Mouse (Mus musculus) kidney, postnatal 0 days (tissue): ENCODE measurements around the gene Tor1aip2. TPM values are rescaled to one million over a fixed set of nuclear protein-coding genes. Genes with fewer than 3 reads are reported as not detected.

Source experiments
- ATAC-seq: fragments of 200-750 bp; cut with Nextera tagmentation; replicated peaks from 2 replicates; pipeline ENCODE4 v1.8.0; 2017; ENCODE audit warnings: low read depth, moderate number of reproducible peaks, moderate TSS enrichment, moderate library complexity; ENCODE audit not compliant: low FRiP score
- DNase-seq: peaks from one replicate; pipeline ENCODE4 v3.0.0-alpha.2; 2016; ENCODE audit warnings: low spot score
- H3K27ac ChIP-seq: fragments of 300-500 bp; sonication (generic); 2 replicates; pipeline ENCODE4 v1.5.1; 2014; ENCODE audit warnings: mild to moderate bottlenecking
- H3K27me3 ChIP-seq: fragments of 300-500 bp; sonication (generic); 2 replicates; pipeline ENCODE4 v1.6.1; 2014; ENCODE audit warnings: low read length, mixed read lengths; ENCODE audit not compliant: insufficient read depth
- H3K36me3 ChIP-seq: fragments of 300-500 bp; sonication (generic); 2 replicates; pipeline ENCODE4 v1.6.1; 2014; ENCODE audit warnings: low read length, mixed read lengths; ENCODE audit not compliant: insufficient read depth
- H3K4me1 ChIP-seq: fragments of 300-500 bp; sonication (generic); replicated peaks from 2 replicates; pipeline ENCODE4 v1.6.1; 2014; ENCODE audit warnings: antibody characterized with exemption, low read length, mixed read lengths; ENCODE audit not compliant: insufficient read depth
- H3K4me2 ChIP-seq: fragments of 300-500 bp; sonication (generic); 2 replicates; pipeline ENCODE4 v1.6.1; 2014; ENCODE audit warnings: mild to moderate bottlenecking, low read length, moderate library complexity, mixed read lengths
- H3K4me3 ChIP-seq: fragments of 300-500 bp; sonication (generic); replicated peaks from 2 replicates; pipeline ENCODE4 v1.5.1; 2014; ENCODE audit warnings: low read depth, low read length
- H3K9ac ChIP-seq: fragments of 300-500 bp; sonication (generic); 2 replicates; pipeline ENCODE4 v1.6.1; 2014; ENCODE audit warnings: low read depth, low read length
- H3K9me3 ChIP-seq: fragments of 300-500 bp; sonication (generic); replicated peaks from 2 replicates; pipeline ENCODE4 v1.6.1; 2016; ENCODE audit warnings: low read length, inconsistent platforms, mixed read lengths
- CTCF ChIP-seq: IDR thresholded peaks from 2 replicates; pipeline ENCODE4 v1.5.1; 2016; ENCODE audit warnings: antibody characterized with exemption, low read depth, mild to moderate bottlenecking, moderate library complexity
- WGBS: fragments of 180-500 bp; shearing (Covaris S2); extraction: QIAGEN DNeasy Blood & Tissue Kit; methylation state at CpG from one replicate; pipeline ENCODE4 v1.1.7; 2014; 5-methylcytosine and 5-hydroxymethylcytosine counted together
- polyA plus RNA-seq: library from polyadenylated mRNA; unstranded; fragments of >200 nt; fragmentation: Nextera tagmentation; extraction: Ambion mirVana; gene quantifications from 2 replicates; pipeline ENCODE4 v1.2.1, GENCODE M21; 2015

Gene Tor1aip2
- polyA plus RNA-seq, 1 experiment from 2014 or later, result 89.4 TPM

- no peak overlapping the region for H3K4me2 ChIP-seq
- no peak overlapping the region for H3K4me3 ChIP-seq
- H3K9ac ChIP-seq, result no peak overlapping the region
- peaks cover 3% of the 10 kb centered on the region; the same call in 1 of the 2 replicates for H3K27me3 ChIP-seq
- no peak overlapping the region for H3K27ac ChIP-seq
- peak; percentile 52 for TF ChIP-seq CTCF
- H3K4me1 ChIP-seq, result peaks cover 5% of the 10 kb centered on the region; the same call in 1 of the 2 replicates
- DNase-seq, result no peak
- WGBS, result 82% methylated on average over 9 of the region's 9 CpGs
- no peaks in the 10 kb centered on the region for H3K9me3 ChIP-seq
- no peaks in the 10 kb centered on the region for H3K36me3 ChIP-seq
- ATAC-seq, result no peak
Measured at GRCm38 (mm10) chr1:156111090-156111489, 75.9 kb downstream of the Tor1aip2 start.

- no peak overlapping the region for H3K4me2 ChIP-seq
Measured at GRCm38 (mm10) chr1:156111728-156112127, 76.5 kb downstream of the Tor1aip2 start.

DNA sequence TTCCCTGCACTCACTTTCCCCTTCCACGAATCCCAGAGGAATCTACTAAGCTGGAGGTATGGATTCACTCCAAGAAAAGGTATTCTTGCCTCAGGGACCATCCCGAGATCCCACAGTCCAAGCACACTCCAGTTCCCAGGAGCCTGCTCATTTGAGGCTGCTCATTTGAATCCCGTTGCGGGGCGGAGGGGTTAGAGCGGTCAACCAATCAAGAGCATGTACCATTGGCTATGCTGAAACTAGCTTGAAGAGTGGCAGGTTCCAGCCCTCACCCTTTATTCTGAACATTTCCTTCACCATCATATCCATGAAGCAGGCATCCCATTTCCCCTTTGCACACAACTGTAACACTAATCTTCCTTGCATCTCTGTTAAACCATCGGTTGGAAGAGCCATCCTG, 76.9 kb downstream of the Tor1aip2 start:
- TF ChIP-seq CTCF, result no peak
- no peaks in the 10 kb centered on the region for H3K9me3 ChIP-seq
- DNase-seq, result no peak
- H3K4me2 ChIP-seq, result no peak overlapping the region
- H3K36me3 ChIP-seq, result no peaks in the 10 kb centered on the region
- no peak overlapping the region for H3K9ac ChIP-seq
- H3K27ac ChIP-seq, result no peak overlapping the region
- 54% methylated on average over 7 of the region's 7 CpGs for WGBS
- no peak overlapping the region for H3K4me3 ChIP-seq
- no peak for ATAC-seq
- H3K4me1 ChIP-seq, result peaks cover 5% of the 10 kb centered on the region; the same call in 1 of the 2 replicates
- H3K27me3 ChIP-seq, result peaks cover 3% of the 10 kb centered on the region; the same call in 1 of the 2 replicates

More at GRCm38 (mm10) chr1:156111728-156112127, 76.5 kb downstream of the Tor1aip2 start:
- no peak overlapping the region for H3K4me3 ChIP-seq
- H3K4me1 ChIP-seq, result peaks cover 5% of the 10 kb centered on the region; the same call in 1 of the 2 replicates
- no peak for ATAC-seq
- no peak overlapping the region for H3K27ac ChIP-seq
- 20% methylated on average over 12 of the region's 12 CpGs for WGBS
- no peaks in the 10 kb centered on the region for H3K9me3 ChIP-seq
- no peak for DNase-seq
- no peak for TF ChIP-seq CTCF
- H3K27me3 ChIP-seq, result peaks cover 3% of the 10 kb centered on the region; the same call in 1 of the 2 replicates
- H3K36me3 ChIP-seq, result no peaks in the 10 kb centered on the region
- no peak overlapping the region for H3K9ac ChIP-seq

DNA sequence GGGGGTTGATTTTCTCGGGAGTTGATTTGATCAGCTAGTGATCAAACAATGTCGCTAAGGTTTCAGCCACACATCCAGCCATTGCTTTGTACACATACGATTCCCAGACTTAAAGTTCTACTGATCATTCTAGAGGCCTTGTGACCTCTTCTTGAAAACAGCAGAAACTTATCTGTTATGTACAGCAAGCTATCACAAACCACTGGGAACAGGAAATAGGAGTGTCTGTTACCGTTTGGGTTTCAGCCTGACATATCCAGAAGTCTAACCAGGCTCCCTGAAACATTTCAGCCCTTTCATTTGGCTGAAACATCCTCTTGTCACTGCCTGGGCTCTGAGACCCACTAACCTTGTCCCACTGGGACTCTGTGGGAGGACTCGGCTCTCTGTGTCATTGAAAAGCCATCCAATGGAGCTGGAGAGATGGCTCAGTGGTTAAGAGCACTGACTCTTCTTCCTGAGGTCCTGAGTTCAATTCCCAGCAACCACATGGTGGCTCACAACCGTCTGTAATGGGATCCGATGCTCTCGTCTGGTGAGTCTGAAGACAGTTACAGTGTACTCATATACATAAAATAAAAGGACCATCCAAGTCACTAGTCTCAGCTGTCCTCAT, 78.8 kb downstream of the Tor1aip2 start:
- no peak for DNase-seq
- 0 out of 2 replicates have a peak, but pooled peaks cover 3% of the 10 kb centered on the region for H3K27me3 ChIP-seq
- no peaks in the 10 kb centered on the region for H3K9me3 ChIP-seq
- 72% methylated on average over 8 of the region's 8 CpGs for WGBS
- no peak overlapping the region for H3K27ac ChIP-seq
- no peaks in the 10 kb centered on the region; the same call in 1 of the 2 replicates for H3K4me1 ChIP-seq
- no peak overlapping the region for H3K9ac ChIP-seq
- TF ChIP-seq CTCF, result no peak
- no peaks in the 10 kb centered on the region for H3K36me3 ChIP-seq
- no peak overlapping the region for H3K4me2 ChIP-seq
- no peak overlapping the region for H3K4me3 ChIP-seq
- no peak for ATAC-seq

DNA sequence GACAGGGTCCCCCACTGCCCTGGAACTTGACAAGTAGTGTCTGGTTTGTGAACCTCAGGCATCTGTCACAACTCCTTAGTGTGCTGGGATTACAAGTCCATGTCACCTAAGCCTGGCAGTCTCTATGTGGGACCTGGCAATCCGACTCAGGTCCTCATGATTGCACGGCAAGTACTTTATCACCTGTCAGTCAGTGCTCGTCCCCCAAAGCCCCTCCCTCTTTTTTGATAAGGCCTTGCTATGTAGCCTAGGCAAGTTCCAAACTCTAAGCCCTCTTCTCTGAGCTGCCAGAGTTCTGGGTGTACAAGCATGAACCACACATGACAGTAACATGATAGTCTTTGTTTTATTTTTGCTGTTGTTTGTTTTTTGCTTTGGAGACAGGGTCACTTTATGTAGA, 81.6 kb downstream of the Tor1aip2 start:
- WGBS, result 62% methylated on average over 3 of the region's 3 CpGs
- Histone ChIP-seq H3K9ac (no peak overlapping the region), H3K4me3 (no peak overlapping the region), H3K27ac (no peak overlapping the region), H3K4me1 (no peaks in the 10 kb centered on the region), H3K36me3 (no peaks in the 10 kb centered on the region), H3K27me3 (0 out of 2 replicates have a peak, but pooled peaks cover 3% of the 10 kb centered on the region), H3K9me3 (no peaks in the 10 kb centered on the region), H3K4me2 (no peak overlapping the region)
- ATAC-seq, result no peak
- no peak for DNase-seq
- TF ChIP-seq CTCF, result no peak

Other genes with a start within 250 kb of the Tor1aip2 start
- 28.5 and 30.0 TPM in 2 replicates for gene Qsox1, start 222.5 kb upstream of the Tor1aip2 start, polyA plus RNA-seq
- 7.0 and 7.9 TPM in 2 replicates for gene Cep350, start 62.1 kb upstream of the Tor1aip2 start, polyA plus RNA-seq
- gene Tor1aip1, start 1.1 kb downstream of the Tor1aip2 start, polyA plus RNA-seq, result 54.7 and 55.2 TPM in 2 replicates
- 0.63 and 0.94 TPM in 2 replicates for gene Fam163a, start 169.6 kb downstream of the Tor1aip2 start, polyA plus RNA-seq